Mouse (Mus musculus) urinary bladder, postnatal 4 days (tissue): ENCODE data around the gene Lrsam1.

ENCODE experiments used
- DNase-seq, 2 experiments: peaks; one replicate each; pipeline ENCODE4 v3.0.0; 2021 to 2022; ENCODE audit warnings: low spot score in 2 of 2

Gene Lrsam1

DNA sequence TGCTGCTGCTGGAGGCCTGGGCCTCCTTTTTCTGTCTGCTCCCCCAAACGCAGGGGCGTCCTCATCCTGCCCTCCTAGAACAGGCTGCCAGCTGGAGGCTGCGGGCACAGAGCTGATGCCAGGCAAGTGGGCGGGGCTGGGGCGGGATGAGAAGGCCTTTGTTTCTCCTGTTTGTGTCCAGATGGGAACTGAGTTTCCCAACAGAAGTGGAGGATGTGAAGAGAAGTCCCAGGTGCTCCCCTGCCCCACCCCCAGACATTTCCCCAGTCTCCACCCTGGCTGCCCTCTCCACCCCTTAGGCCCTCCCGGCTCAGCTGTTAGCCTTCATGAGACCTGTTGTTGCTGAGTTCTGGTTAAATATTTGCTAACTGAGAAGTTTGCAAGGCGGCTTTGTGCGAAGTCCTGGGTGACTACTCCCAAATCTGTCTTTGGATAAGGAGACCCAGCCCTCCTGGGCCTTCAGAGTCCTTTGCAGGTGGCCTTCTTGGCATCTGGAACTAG lies 65.8 kb downstream of the Lrsam1 start:
- no peak for DNase-seq

DNA sequence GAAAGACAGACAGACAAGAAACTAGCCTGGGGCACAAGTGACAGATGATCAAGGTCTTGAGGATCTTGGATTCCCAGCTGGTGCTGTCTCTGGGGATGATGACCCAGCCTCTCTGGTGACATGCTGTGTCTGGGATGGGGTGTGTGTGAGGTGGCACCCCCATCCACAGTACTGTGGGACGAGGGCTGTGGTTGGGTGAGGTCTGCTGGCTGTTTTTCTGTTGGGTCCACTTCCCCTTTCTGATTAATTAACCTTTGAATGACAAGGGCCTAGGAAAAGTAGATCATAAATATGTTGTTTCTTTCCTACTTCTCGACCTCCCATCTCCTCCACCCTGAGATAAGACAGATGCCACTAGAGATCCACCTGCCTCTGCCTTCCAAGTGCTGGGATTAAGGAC lies 67.3 kb downstream of the Lrsam1 start:
- no peak for DNase-seq

DNA sequence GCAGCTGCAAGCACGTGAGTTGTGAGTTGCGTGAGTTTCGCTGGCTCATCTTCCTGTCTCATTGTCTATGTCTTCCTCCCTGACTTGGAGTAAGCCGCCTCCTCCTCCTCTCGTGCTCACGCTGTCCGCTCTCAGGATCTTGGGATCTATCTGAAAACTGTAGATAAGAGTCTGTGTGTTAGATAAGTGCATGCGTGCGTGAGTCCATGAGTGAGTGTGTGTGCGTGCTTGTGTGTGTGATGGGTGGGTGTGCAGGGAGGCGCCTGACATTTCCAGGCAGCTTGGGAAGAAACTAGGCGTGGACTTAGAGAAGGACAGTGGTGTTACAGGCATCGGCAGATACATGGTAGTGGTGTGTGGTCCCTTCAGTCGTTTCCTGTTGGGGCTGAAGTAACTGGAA lies 68.9 kb downstream of the Lrsam1 start:
- DNase-seq: no peak

DNA sequence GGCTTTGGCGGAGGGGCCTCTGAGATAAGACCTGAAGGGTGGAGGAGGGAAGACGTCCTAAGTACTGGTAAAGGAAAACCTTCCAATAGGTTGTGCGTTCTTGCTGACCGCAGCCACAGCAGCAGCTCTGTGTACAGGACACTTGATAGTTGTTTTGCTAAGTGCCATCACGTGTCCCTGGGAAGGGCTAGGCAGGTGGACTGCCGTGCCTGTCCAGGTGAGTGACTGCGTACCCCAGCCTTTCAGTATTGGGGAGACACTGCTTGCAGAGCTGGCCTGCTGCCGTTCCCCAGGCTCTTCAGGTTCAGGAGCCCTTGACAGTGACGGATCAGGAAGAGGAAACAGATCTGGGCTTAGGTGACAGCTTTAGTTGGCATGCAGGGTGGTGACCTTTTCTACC lies 70.1 kb downstream of the Lrsam1 start:
- DNase-seq: no peak

DNA sequence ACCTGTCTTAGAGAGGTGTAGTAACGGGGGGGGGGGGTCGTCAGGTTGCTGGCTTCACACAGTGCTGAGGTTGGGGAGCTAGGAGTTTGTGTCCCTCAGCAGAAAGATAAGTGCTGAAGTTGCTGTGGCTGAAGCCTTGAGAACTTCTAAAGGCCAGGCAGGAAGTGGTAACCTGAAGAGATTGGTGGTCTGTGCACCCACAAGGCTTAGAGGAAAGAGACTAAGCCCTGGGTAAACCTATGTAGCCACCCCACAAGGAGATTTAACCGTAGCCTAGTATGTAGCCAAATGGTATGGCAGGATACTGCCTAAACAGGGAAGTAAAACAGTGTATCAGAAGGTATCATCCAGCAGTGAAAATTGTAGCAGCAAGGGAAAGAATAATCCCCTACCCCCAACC lies 71.1 kb downstream of the Lrsam1 start:
- no peak for DNase-seq

DNA sequence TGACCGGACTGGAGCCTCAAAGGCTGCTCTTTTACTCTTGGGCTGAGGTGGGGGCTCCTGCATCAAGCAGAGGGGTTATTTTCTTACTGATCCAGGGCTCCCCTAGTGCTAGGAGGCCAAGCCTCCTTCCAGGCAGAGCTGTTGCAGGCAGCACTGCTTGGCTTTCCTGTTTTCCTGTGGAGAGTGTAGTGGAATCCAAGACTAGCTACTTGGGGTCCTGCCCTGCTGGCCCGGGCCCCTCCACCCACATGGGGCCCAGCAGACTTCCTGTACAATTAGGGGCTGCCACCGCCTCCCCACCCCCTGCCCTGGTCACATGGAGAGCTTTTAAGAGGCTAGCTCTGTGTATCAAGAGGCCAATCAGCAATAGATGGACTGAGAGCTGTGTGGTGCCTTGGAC lies 72.9 kb downstream of the Lrsam1 start:
- DNase-seq: no peak

DNA sequence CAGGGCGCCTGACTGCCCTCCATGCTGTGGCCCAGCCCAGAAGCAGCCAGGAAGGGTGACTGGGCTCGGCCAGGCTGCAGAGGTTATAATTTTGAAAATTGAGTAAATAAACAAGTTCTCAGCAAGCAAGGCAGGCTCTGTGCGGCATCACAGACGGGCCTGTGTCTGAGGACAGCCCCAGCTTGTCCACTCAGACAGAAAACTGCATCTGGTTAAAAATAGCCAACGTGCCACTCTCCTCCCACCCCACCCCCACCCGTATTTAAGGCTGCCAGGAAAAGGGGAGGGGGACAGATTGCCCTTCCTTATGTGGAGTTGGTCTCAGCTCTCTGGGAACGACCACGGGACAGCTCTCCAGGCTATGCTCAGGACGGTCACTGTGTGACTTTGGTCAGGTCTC lies 73.4 kb downstream of the Lrsam1 start:
- DNase-seq: no peak

DNA sequence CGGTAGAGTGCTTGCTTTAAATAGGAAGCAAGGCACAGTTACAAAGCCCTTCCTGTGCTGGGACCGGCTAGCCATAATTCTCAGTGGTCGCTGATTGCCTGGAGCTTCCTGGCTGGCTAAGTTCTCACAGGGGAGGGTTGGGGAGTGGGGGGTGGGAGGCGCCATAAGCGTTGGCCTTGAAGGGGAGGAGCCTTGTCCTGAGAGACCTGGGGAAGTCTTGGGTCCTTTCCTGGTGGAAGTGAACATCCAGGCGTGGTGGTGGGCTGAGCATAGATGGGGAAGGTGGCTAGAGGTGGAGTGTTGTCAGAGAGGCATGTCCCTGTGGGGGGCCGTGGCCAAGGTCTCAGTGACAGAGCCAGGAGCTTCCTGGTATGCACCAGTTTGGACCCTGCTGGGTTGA lies 76.7 kb downstream of the Lrsam1 start:
- DNase-seq: no peak

DNA sequence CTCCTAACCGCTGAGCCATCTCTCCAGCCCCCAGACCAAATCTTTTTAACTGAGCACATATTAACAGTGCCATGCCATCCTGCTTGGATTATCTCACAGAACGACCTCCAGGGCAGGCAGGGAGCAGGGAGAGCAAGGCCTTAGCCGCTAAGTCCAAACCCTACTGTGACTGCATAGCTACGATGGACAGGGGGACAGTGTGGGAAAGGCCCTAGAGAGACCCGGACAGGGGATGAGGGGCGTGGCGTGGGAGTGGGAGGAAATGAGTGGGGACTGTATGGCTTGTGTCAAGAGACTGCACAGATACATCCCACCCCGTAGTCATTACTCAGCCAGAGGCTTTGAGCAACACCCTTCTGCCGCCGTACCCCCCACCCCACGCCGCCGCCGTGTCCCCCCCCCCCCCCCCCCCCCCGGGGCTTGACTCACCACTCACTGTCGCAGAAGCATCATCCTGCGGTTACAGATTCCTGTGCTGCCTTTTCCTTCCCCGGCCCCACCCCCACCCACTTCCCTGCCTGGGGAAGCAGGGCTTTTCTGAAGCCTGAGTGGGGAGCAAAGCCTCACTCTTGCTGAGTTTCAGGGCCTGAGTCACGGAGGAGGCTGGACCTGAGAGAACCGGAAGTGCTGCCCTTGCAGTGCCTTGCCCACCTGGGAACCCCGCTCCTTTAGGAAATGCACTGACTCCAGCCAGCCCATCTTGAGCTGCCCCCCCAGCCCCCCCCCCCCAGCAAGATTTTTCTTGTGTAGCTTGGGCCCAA lies 79.0 kb downstream of the Lrsam1 start:
- DNase-seq: peak in 1 of 2 experiments; percentile 37

DNA sequence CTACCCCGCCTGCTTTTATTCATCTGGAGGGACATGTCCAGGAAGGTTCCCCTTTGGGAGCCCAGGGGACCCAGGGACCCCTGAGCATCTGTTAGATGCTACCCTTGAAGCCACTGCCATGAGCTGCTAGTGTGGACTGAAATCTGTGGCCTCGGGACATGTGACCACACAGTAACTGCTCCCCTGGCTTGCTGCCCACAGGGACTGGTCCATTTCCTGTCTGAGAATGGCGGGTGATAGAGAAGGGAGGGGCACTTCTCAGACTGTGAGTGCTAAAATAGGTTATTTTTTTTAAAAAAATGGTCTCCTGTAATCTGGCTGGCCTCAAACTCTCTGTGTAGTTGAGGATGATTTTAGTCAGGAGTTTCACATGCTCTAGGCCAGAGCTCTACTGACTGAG lies 79.7 kb downstream of the Lrsam1 start:
- DNase-seq: peak; percentile 69 to 86

DNA sequence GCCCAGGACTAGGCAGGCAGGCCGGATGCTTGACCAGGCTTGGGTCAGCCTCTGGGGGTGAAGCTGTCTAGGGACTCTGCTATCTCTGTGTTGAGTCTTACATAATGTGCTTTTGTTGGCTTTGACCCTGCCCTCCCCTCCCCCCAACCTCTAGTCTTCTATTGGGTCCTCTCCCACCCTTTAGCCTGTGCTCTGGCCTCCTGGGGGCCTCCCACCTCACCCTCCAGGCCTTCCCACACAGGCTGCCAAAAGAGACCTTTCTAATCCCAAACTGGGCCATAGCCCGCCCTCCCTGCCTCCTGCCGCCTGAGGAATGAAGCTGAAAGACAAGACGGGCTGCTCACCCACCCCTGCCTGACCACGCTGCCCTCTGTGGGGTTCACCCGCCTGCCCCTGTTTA lies 80.4 kb downstream of the Lrsam1 start:
- DNase-seq: peak in 1 of 2 experiments; percentile 32

DNA sequence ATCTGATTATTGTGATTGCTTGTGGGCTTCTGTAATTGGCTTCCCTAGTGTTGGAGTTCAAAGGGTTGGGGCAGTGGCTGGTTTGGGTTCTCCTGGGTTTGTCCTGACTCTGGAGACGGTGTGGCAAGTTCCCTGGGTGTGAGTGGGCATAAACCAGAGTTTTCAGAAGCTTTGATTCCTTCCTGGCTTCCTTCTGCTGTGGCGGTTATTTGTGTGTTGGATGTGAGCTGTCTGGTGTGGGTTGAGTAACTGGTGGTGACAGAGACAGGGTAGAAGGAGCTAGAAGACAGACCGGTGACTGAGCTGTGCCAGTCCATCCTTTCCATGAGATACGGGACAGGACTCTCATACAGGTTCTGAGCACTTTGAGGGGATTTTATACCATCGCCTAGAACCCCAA lies 81.8 kb downstream of the Lrsam1 start:
- no peak for DNase-seq

DNA sequence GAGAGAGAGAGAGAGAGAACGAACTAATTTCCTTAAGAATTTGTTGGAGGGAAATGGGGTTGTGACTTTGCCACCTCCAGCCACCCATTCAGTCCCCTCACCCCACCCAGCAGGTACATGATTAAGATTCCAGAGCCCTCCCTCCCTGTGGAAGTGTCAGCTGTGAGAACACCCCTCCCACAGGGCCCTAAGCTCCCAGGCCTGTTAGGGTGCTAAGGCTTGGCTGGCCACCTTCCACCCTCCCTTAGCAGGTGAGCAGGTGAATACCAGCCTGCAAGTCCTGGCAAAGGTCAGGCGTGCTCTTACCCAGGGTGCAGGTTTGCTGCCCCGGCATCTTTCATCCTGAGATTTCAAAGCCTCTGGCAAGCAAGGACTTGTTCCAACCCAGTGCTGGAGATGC lies 83.0 kb downstream of the Lrsam1 start:
- peak in 1 of 2 experiments; percentile 35 for DNase-seq

DNA sequence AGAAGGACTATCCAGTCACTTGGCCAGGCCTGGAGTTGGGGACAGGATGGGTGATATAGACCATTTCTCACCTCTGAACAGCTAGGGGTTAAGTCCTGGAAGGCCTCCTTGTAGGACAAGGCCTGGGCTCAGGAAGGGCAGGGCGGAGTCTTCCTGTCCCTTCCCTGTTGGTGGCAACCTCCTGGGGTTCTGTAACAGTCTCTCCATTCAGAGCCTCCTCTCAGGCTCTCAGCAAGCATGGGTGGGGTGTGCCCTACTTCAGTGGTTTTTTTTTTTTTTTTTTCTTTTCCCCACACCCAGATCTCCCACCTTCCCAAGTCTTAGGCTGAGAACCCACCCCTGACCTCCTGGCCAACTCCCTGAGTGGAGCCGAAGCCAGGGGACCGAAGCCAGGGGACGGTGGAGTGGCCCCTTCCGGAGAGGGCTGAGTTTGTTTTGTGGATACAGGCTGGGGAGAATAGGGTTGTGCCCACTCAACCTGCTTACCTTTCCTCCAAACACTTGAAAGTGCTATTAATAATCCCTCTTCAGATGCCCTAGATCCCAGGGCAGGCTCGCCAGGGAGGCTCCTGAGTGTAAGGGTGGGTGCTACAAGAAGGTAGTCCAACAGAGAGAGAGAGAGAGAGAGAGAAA lies 83.5 kb downstream of the Lrsam1 start:
- DNase-seq: no peak

DNA sequence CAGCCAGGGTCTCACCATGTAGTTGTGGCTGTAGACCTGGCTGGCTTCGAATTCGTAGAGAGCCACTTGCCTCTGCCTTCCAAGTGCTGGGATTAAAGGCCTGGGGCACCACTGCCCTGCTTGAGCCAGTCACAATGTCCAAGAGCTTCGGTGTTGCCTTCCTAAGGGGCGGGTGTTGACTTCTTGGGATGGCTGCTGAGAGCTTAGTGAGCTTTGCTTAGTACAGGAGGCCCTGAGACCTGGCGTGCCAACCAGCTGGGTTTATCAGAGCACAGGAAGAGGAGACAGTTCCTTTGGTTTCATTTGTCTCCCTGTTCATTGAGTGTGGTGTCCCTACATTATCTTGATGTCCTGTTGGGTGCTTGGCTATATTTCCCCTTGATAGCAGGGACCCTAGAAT lies 84.1 kb downstream of the Lrsam1 start:
- no peak for DNase-seq

DNA sequence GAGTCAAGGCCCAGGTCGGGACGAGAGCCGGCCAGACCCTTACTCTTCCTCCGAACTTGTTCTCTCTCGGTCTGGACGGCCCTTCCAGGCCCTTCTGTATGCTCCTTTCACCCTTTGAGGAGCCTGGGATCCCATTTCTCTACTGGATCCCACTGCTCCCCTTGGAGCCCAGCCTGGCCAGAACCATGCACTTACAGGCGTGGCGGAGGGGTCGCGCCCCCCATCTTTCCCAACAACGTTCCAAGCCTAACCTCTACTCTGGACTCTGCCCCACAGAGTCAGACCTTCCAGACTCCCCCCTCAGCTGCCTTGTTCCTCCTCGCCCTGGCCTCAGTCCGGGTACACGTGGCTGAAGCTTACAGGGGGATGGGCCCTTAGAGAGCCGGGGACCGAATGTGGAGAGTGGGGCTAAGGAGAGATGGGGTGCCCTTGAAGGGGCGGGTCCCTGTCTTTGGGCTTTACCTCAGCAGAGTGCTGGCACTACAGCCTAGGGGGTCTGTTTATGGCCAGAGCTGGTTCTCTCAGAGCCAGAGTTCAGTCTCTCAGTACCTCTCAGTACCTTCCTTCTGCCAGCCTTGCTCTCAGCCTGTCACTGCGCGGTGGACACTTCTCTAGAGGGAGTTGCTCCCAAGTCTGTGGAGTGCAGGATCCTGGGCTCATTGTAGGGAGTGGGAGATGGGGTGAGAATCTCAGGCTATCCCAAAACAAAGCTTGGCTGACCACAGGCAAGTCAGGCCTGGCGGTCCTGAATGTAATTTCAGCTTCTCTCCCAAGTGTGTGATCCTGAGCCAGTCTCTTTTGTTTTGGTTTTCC lies 84.7 kb downstream of the Lrsam1 start:
- DNase-seq: no peak

DNA sequence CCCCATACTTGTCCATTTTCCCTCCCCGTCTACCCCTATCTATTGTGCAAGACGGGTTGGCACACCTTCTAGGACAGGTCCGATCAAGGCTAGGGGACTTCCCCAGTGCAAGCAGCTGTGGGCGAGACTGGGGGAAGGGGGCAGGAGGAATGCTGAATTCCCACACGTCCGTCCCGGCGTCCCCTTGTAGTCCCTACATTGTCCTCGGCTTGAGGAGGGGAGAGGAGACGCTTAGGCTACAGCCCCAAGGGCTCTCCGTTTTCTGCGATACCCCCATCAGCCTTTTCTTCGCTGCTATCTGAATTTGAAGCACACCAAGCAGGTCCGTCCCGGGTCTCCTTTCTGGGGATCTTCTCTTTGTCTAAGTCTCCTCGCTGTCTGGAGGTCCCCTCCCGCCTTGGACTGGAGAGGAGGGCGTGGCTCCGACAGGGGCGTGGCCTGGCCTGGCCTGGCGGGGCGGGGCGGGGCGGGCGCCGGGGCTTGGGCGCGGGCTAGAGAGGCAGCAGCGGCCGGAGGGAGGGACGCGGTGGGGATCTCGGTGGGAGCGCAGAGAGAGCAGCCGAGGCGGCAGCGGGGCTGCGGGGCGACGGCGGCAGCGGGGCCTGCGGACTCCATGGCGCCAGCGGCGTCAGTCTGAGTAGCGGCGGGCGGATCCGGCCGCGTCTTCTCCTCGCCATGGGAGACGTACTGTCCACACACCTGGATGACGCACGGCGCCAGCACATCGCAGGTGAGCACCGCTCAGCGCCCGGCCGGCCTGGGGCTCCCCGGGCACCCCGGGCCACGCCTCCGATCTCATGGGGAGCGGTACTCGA lies 85.5 kb downstream of the Lrsam1 start, which contains the start of gene Fam129b:
Fam129b (plus strand) TSS at position 440 of the 815 bp plus-strand sequence.
- DNase-seq: peak; percentile 88 to 89
